Mouse (Mus musculus) gonadal fat pad, adult 2 months (tissue): ENCODE measurements around the gene Dkc1. TPM values are rescaled to one million over a fixed set of nuclear protein-coding genes. Genes with fewer than 3 reads are reported as not detected.
"Not testable (repeated sequence)": the region's sequence is repeated elsewhere in the genome, so short reads cannot be mapped to it uniquely, and the experiment has no call there.

Experiments
- DNase-seq: peaks from one replicate; pipeline ENCODE4 v3.0.0-alpha.2; 2012; ENCODE audit warnings: low read depth
- polyA plus RNA-seq: library from polyadenylated mRNA; depleted of rRNA; stranded (reverse); fragments of >200 nt; gene quantifications from 2 replicates; pipeline ENCODE4 v1.2.3, GENCODE M21; 2012; rRNA removed

The Dkc1 gene
- polyA plus RNA-seq, 1 experiment = 9.5 TPM

GRCm38 (mm10) chrX:75138182-75138581, 42.5 kb downstream of the Dkc1 start:
- DNase-seq = no peak

GRCm38 (mm10) chrX:75143124-75143555, 47.5 kb downstream of the Dkc1 start:
- DNase-seq = not testable (repeated sequence)

DNA sequence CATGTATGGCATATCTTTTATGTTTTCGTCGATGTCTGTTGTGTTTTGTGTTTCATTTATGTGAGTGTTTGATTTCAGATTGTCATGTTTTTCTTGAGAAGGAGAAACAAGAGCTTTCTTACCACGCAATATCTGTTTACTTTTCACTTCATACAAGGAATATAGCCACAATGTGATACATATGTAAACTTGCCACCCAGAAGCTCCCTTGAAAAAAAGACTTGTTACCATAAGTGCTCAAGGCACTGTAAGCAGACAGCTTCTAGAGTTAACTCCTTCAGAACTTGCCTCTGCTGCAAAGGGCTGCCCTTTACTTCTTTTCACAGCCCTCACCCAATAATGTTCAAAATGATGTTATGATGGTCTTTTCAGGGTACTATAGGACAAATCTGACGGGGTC, 52.8 kb downstream of the Dkc1 start:
- no peak for DNase-seq

- DNase-seq = no peak
These were observed 54.6 kb downstream of the Dkc1 start for GRCm38 (mm10) chrX:75150304-75150703.

DNA sequence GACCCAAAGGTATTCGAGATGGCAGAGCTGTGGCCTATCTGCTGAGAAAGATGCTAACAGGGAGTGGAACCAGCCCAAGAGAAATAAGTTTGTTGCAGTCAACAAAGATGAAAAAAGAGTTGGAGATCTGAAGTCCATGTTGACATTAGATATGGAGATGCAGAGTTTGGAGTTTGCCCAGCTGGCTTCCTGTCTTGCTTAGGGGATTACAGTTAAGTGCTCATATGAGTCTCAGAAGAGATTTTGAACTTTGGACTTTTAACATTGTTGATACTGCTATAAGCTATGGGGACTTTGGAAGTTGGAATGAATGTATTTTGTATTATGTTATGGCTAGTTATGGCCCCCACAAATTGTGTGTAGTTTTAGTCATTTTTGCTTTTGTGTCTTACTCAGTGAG, 56.6 kb downstream of the Dkc1 start:
- no peak for DNase-seq

DNA sequence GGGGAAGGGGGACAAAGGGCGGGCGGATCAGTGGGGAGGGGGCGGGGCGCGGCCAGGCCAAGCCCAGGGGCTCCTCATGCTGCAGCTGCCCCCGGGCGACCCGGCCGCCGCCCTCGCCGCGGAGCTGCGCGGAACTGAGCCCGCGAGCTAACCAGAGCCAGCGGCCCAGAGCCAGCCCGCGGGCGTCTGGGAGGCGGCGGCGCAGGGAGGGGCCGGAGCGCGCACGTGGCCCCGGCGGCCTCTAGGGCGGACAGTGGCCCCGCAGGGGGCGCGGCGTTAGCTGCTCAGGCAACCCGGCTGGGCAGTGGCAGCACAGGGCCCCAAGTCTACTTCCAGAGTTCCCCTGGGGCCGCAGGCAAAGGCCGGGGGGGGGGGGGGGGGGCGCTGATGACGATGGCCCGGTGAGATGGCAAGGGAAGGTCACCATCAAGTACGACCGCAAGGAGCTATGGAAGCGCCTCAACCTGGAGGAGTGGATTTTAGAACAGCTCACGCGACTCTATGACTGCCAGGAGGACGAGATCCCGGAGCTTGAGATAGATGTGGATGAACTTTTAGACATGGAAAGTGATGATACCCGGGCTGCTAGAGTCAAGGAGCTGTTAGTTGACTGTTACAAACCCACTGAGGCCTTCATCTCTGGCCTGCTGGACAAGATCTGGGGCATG, 60.1 kb downstream of the Dkc1 start:
- DNase-seq = no peak

Other genes starting within 250 kb of the Dkc1 start
- 0.63 and 1.2 TPM in 2 replicates for gene Gab3, start 10.4 kb upstream of the Dkc1 start, polyA plus RNA-seq
- gene Mpp1, start 35.2 kb downstream of the Dkc1 start, polyA plus RNA-seq = 43.1 and 55.6 TPM in 2 replicates
- gene Smim9, start 67.9 kb downstream of the Dkc1 start, polyA plus RNA-seq = not detected in 2 replicates